Mouse (Mus musculus) brain, embryonic 14.5 days (tissue): ENCODE measurements around the gene Mta1.

Experiments used
- CTCF ChIP-seq: fragments of 200-500 bp; IDR thresholded peaks from 2 replicates; pipeline ENCODE4 v1.5.1; 2012; ENCODE audit warnings: inconsistent platforms, mild to moderate bottlenecking, moderate library complexity, borderline replicate concordance; ENCODE audit not compliant: insufficient read depth, insufficient read length; ENCODE audit errors: extremely low read depth
- POLR2A ChIP-seq: fragments of 200-500 bp; IDR thresholded peaks from 2 replicates; pipeline ENCODE4 v1.6.1; 2012; ENCODE audit warnings: mild to moderate bottlenecking, inconsistent platforms, borderline replicate concordance; ENCODE audit not compliant: poor library complexity, insufficient read depth, insufficient read length, severe bottlenecking; ENCODE audit errors: extremely low read depth

DNA sequence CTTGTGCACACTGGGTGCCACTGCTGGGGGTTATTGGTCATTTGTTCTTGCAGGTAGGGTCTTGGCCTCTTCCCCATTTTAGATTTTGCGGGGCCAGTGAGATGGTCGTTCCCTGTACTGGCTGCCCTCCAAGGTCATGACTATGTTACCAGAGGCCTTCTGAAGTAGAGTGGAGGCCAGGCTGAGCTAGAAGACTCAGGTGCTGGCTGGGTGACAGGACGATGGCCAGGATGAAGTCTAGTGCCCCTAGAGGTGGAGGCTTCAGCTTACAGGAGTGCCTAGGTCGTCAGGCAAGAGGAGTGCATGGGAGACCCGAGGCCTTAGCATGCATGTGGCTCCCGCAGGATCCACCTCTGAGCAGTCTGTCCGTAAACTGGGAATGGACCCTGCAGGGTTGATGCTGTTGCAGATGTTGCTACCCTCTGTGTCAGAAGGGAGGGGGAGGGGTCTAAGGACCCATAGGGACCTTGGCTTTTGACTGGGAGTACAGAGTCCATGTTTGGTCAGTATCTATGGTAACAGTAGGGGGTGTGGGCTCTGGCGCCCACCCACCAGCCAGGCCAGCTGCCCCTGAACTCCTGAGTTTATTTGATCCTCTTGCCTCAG lies 5.9 kb downstream of the Mta1 start:
- TF ChIP-seq CTCF (peak; percentile 29; the same call in 1 of the 2 replicates), POLR2A (no peak)
